Mouse (Mus musculus): ENCODE data around the gene Nsun7. TPM values are rescaled to one million over a fixed set of nuclear protein-coding genes. Genes with fewer than 3 reads are reported as not detected.
"Not testable (repeated sequence)": the region's sequence is repeated elsewhere in the genome, so short reads cannot be mapped to it uniquely, and the experiment has no call there.

Gene Nsun7
- 1 to 10 TPM; 3.9 to 4.8 TPM for total RNA-seq (2021)

DNA sequence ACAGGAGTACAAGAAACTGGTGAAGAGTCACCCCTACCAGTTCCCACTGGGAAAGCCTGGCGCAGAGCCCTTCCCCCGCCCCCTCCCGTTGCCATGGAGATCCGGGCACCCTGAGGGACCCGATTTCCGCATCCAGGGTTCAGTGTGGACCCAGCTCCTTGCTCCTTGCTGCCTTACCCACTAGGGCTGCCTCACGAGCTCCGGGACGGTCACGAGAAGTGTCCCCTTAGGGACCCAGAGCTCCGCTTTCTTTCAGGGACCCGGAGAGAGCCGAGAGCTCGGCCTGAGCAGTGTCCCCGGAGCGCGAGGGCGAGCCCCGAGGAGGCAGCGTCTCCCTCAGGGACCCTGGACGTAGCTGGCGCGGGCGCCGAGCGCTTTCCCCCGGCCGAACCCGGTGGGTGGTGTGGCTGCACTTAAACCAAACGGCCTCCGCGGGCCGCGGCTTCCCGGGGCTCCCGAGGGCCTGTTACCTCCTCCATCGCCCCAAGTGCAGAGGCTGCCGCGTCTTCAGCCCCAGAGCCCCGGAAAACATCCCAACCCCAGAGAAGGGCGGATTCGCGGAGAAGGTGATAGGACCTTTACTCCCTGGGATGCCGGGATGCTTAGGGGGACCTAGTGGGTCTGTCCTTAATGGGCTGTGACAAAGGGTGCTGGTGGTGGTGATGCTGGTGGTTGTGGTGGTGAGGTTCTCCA, at the start of gene Nsun7:
TSS of gene Nsun7 (plus strand) at position 142 of the 693 bp plus-strand sequence.
- intact Hi-C loops (cut with DNase I), result loop anchor here (10.0 kb wide), 4 partner anchors 65 to 425 kb away; partner anchors contain the start of gene Apbb2

GRCm38 (mm10) chr5:66214395-66214935, 45.2 kb upstream of the Nsun7 start:
- no peak for DNase-seq

More for the DNA sequence above, at the start of gene Nsun7:
- peak; percentile 84 for DNase-seq

GRCm38 (mm10) chr5:66215569-66216277, 44.0 kb upstream of the Nsun7 start:
- no peak for DNase-seq
- intact Hi-C loops (cut with DNase I), result no loop called here

More at GRCm38 (mm10) chr5:66214395-66214935, 45.2 kb upstream of the Nsun7 start:
- intact Hi-C loops (cut with DNase I), result no loop called here

DNA sequence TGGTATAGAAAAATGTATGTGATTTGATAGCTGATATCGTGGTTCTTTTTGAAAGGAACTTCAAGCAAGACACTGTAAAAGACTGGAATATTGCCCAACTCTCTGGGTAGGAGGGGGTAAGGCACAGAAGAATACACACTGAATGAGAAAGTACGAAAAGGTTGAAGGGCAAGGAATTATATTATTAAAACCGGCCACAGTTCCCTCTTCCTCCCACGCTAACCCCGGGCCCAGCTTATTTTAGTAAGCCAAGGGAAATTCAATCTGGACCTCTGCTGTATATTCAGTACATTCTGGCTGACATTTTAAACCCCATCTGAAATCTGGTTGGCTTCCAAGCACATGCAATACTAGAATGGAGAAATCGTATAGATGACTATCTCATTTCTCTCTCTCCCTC, 40.0 kb upstream of the Nsun7 start:
- DNase-seq, result no peak
- intact Hi-C loops (cut with DNase I), result no loop called here

DNA sequence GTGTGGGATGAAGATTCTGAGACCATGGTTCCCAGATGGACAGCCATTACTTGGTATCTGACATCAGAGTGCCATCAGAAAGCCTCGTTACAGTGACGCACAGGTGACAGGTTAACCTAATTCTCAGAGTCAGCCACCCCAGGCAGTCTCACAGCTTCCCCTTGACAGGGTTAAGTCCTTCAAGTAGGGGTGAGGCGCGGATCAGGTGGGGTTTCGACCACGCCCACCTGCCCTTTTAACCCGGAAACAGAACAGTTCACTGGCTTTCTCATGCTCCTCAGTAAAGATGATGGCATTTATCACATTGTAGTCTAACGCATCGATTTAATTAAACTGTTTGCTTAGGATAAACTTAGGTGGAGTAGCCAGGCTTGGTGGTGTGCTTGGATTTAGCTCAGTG, 39.1 kb upstream of the Nsun7 start:
- intact Hi-C loops (cut with DNase I), result no loop called here
- DNase-seq, result no peak

DNA sequence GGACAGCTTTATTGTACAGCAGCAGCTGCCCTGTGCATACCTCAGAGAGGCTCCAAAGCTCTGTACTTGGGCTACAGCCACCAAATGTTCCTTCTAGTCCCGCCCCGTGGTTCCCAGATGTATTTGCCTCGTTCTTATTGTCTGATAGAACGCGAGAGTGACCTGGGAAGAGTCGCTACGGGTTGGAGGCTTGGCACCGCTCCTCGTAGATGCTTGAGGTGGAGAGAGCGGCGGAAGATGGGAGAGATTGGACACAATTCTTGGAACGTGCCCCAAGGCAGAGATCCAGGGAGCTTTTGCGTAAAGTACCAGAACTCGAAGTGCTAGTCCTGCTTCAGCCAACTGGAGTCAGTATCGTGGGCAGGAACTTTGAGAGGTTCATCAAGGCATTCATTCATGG, 36.8 kb upstream of the Nsun7 start:
- DNase-seq, result no peak
- intact Hi-C loops (cut with DNase I), result no loop called here

- intact Hi-C loops (cut with DNase I), result no loop called here
Measured at GRCm38 (mm10) chr5:66226526-66226925, 33.2 kb upstream of the Nsun7 start.

DNA sequence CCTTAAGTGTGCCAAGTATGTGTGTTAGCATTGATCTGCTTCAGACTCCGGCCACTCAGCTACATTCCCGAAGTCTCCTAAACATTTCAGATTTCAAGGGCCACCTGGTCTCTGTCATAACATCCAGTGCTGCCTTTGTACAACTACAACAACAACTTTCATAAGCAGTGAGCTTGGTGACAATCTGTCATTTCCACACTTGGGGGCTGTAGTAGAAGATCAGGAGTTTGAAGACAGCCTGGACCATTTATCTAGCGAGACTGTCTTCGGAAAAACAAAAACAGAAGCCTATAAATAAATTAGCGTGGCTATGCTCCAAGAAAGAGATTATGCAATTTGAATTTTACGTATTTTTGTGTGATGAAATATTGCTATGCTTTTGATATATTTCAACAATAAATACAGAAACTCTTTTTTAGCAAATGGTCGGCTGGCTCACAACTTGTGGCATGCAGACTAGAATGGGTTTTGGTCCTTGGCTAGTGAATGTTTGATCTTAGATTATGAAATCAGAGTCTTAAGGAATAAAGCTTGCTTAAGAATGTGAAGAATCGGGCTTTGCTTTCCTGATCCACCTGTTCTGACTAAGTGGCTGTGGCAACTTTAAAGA, 27.9 kb upstream of the Nsun7 start:
- DNase-seq, result no peak
- intact Hi-C loops (cut with DNase I), result no loop called here

More at GRCm38 (mm10) chr5:66226526-66226925, 33.2 kb upstream of the Nsun7 start:
- no peak for DNase-seq

GRCm38 (mm10) chr5:66232456-66232855, 27.2 kb upstream of the Nsun7 start:
- intact Hi-C loops (cut with DNase I), result no loop called here
- no peak for DNase-seq

DNA sequence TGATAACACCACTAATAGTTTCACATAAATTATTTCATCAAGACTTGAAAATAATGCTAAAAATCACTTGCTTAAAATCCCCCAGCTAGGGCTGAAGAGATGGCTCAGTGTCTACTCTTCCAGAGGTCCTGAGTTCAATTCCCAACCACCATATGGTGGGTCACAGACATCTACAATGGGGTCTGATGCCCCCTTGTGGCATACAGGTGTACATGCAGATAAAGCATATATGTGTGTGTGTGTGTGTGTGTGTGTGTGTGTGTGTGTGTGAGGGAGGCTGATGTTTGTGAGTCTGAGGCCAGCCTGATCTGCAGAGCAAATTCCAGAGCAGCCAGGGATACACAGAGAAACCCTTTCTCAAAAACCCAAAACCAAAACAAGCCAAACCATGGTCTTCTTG, 17.8 kb upstream of the Nsun7 start:
- intact Hi-C loops (cut with DNase I), result no loop called here
- no peak for DNase-seq

DNA sequence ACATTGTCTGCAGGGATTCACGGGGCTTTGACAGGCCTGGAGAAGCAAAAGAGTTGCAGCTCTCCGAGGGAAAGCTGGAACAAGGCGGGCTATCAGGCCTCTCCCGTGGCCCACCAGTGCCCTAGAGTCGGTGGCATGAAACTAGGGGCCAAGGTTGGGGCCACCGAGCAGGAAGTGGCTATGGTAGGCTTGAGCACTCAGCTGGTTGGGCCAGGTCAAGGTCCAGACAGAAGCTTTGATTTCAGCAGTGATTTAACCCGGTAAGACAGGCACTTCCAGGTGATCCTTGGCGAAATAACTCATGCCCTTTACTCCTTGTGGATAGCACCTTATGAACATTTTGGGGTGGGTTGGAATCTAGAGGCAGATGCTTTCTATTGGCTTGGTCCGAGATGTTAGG, 16.2 kb upstream of the Nsun7 start:
- DNase-seq, result no peak
- intact Hi-C loops (cut with DNase I), result no loop called here

- intact Hi-C loops (cut with DNase I), result no loop called here
- no peak for DNase-seq
Measured at GRCm38 (mm10) chr5:66244043-66244660, 15.5 kb upstream of the Nsun7 start.

GRCm38 (mm10) chr5:66245958-66246497, 13.7 kb upstream of the Nsun7 start:
- intact Hi-C loops (cut with DNase I), result no loop called here

GRCm38 (mm10) chr5:66253219-66253618, 6.5 kb upstream of the Nsun7 start:
- DNase-seq, result no peak
- intact Hi-C loops (cut with DNase I), result loop anchor here (10.0 kb wide), 1 partner anchor 362 kb away; the partner anchor contains the start of gene Apbb2

More at GRCm38 (mm10) chr5:66245958-66246497, 13.7 kb upstream of the Nsun7 start:
- no peak for DNase-seq

DNA sequence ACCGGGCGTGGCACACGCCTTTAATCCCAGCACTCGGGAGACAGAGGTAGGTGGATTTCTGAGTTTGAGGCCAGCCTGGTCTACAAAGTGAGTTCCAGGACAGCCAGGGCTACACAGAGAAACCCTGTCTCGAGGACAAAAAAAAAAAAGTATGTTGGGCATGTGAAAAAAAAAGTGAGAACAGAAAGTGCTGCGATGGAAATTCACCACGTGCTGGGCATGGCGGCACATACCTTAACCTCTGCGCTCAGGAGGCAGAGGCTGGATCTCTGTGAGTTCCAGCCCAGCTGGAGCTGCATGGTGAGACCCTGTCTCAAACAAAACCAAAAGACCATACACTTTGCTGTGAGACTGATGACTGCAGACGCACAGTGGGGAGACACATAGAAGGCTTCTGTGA, 4.7 kb upstream of the Nsun7 start:
- intact Hi-C loops (cut with DNase I), result loop anchor here (10.0 kb wide), 1 partner anchor 360 kb away; the partner anchor contains the start of gene Apbb2
- no peak for DNase-seq

DNA sequence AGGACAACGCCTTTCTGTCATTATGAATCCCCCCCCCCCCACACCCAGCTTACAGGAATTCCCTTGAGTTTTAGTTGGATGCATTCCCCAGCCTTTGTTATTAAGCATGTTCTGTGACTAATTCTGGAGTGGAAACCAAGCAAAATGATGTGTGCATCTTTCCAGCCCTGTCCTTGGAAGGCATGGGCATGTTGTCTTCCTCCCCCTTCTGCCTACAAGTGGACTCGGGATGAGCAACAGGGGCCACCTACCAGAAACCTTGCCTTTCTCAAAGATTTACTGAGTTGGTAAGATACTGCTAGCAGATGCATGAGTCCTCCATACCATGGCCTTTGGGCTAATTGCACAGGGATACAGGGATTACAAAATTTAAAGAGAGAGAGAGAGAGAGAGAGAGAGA, 697 bp upstream of the Nsun7 start:
- no peak for DNase-seq
- intact Hi-C loops (cut with DNase I), result loop anchor here (10.0 kb wide), 1 partner anchor 356 kb away; the partner anchor contains the start of gene Apbb2

GRCm38 (mm10) chr5:66259431-66259755, 304 bp upstream of the Nsun7 start:
- DNase-seq, result not testable (repeated sequence)
- intact Hi-C loops (cut with DNase I), result loop anchor here (10.0 kb wide), 1 partner anchor 355 kb away; the partner anchor contains the start of gene Apbb2

DNA sequence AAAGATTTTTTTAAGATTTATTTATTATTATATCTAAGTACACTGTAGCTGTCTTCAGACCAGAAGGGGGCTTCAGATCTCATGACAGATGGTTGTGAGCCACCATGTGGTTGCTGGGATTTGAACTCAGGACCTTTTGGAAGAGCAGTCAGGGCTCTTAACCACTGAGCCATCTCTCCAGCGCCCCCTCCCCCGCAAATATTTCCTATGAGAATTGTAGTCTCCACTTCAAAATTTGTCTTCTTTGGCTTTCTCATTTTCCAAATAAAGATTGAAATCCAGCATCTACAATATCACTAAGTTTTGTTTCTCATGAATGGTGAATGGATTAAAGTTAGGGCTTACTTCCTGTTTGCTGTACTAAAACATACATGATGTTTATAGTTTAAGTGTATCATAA, 2.8 kb downstream of the Nsun7 start:
- DNase-seq, result no peak
- intact Hi-C loops (cut with DNase I), result loop anchor here (10.0 kb wide), 3 partner anchors 62 to 422 kb away; no protein-coding TSS in a partner anchor

DNA sequence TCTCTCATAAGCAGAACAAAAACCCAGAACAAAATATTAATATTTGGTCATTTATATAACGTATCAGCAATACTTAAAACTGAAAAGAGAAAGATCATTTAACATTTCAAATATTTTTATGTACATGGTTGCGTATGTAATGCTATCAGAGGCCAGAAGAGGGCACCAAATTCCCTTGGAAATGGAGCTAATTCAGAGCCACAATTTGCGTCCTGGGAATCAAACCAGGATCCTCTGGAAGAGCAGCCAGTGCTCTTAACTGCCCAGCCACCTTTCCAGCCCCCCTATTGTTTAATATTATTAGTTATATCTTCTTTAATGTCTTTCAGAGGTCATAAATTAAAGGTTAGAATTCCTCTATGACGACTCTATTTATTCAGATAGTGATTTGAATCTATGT, 3.7 kb downstream of the Nsun7 start:
- intact Hi-C loops (cut with DNase I), result loop anchor here (10.0 kb wide), 3 partner anchors 61 to 421 kb away; no protein-coding TSS in a partner anchor
- peak; percentile 18 for DNase-seq

DNA sequence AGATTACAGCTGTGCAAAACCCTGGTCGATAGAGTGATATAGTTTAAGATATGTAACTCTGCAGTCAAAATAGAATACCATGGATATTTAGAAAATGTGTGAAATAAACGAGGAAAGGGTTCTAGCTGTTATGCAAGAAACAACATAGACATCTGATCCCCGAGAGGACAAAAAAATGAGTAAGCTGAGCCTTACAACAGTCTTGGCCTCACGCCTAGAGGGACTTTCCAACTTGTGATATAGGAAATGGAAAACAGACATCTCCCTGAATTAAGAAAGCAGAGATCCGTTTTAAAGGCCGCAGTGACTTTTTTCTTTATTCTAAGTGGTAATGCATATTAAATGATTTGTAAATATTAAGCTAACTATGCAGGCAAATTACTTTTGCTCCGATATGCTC, 9.9 kb downstream of the Nsun7 start:
- no peak for DNase-seq
- intact Hi-C loops (cut with DNase I), result loop anchor here (10.0 kb wide), 3 partner anchors 55 to 415 kb away; no protein-coding TSS in a partner anchor

Measured in left cerebral cortex, postnatal 4 days (tissue).